Mouse (Mus musculus): Measurements from ENCODE around the gene Sgca. TPM values are rescaled to one million over a fixed set of nuclear protein-coding genes. Genes with fewer than 3 reads are reported as not detected.
"Not testable (repeated sequence)": the region's sequence is repeated elsewhere in the genome, so short reads cannot be mapped to it uniquely, and the experiment has no call there.

The Sgca gene
- polyA plus RNA-seq, 1 experiment from 2014 or later = 0.26 TPM

GRCm38 (mm10) chr11:94978178-94978915, 2.2 kb upstream of the Sgca start:
- Histone ChIP-seq H3K4me3 (ENCODE audit: low read length) (peak overlapping the region; percentile 30; the same call in 1 of the 2 replicates), H3K4me1 (ENCODE audit: control insufficient read depth, insufficient read depth, low read length) (peaks cover 3% of the 10 kb centered on the region; the same call in 1 of the 2 replicates)

GRCm38 (mm10) chr11:94974951-94975350, 1.2 kb downstream of the Sgca start:
- H3K4me3 ChIP-seq (ENCODE audit: low read length) = no peak overlapping the region
- 66% methylated on average over 2 of the region's 2 CpGs for WGBS
- no peak for ATAC-seq

More at GRCm38 (mm10) chr11:94978178-94978915, 2.2 kb upstream of the Sgca start:
- H3K27ac ChIP-seq (ENCODE audit: low read length) = no peak overlapping the region
- H3K4me2 ChIP-seq (ENCODE audit: low read depth, low read length) = peak overlapping the region; percentile 19; the same call in 1 of the 2 replicates
- H3K27me3 ChIP-seq (replicated peaks; ENCODE audit: control insufficient read depth, insufficient read depth, low read length) = no peaks in the 10 kb centered on the region
- ATAC-seq = peak; percentile 34; the same call in 1 of the 2 replicates
- H3K36me3 ChIP-seq (ENCODE audit: control insufficient read depth, insufficient read depth, low read length) = no peaks in the 10 kb centered on the region
- 0 out of 2 replicates have a peak overlapping the region, but pooled peaks have one; percentile 19 for H3K9ac ChIP-seq (ENCODE audit: low read depth, low read length)
- H3K9me3 ChIP-seq (ENCODE audit: control insufficient read depth, low read length) = no peaks in the 10 kb centered on the region
- 41% methylated on average over 9 of the region's 9 CpGs for WGBS

GRCm38 (mm10) chr11:94973313-94973712, 2.8 kb downstream of the Sgca start:
- no peaks in the 10 kb centered on the region for H3K9me3 ChIP-seq (ENCODE audit: control insufficient read depth, low read length)
- no peak overlapping the region for H3K4me2 ChIP-seq (ENCODE audit: low read depth, low read length)
- no peak overlapping the region for H3K27ac ChIP-seq (ENCODE audit: low read length)
- H3K36me3 ChIP-seq (ENCODE audit: control insufficient read depth, insufficient read depth, low read length) = no peaks in the 10 kb centered on the region
- H3K9ac ChIP-seq (ENCODE audit: low read depth, low read length) = no peak overlapping the region
- 51% methylated on average over 4 of the region's 4 CpGs for WGBS
- H3K27me3 ChIP-seq (replicated peaks; ENCODE audit: control insufficient read depth, insufficient read depth, low read length) = no peaks in the 10 kb centered on the region; the same call in 1 of the 2 replicates
- no peaks in the 10 kb centered on the region for H3K4me1 ChIP-seq (ENCODE audit: control insufficient read depth, insufficient read depth, low read length)
- ATAC-seq = no peak
- H3K4me3 ChIP-seq (ENCODE audit: low read length) = no peak overlapping the region

More at GRCm38 (mm10) chr11:94974951-94975350, 1.2 kb downstream of the Sgca start:
- H3K4me2 ChIP-seq (ENCODE audit: low read depth, low read length) = no peak overlapping the region
- H3K36me3 ChIP-seq (ENCODE audit: control insufficient read depth, insufficient read depth, low read length) = no peaks in the 10 kb centered on the region
- H3K4me1 ChIP-seq (ENCODE audit: control insufficient read depth, insufficient read depth, low read length) = peaks cover 3% of the 10 kb centered on the region; the same call in 1 of the 2 replicates
- H3K9me3 ChIP-seq (ENCODE audit: control insufficient read depth, low read length) = no peaks in the 10 kb centered on the region
- no peak overlapping the region for H3K9ac ChIP-seq (ENCODE audit: low read depth, low read length)
- H3K27ac ChIP-seq (ENCODE audit: low read length) = no peak overlapping the region
- H3K27me3 ChIP-seq (replicated peaks; ENCODE audit: control insufficient read depth, insufficient read depth, low read length) = no peaks in the 10 kb centered on the region; the same call in 1 of the 2 replicates

- WGBS = 68% methylated on average over 5 of the region's 5 CpGs
- no peaks in the 10 kb centered on the region for H3K4me1 ChIP-seq (ENCODE audit: control insufficient read depth, insufficient read depth, low read length)
- H3K27me3 ChIP-seq (replicated peaks; ENCODE audit: control insufficient read depth, insufficient read depth, low read length) = no peaks in the 10 kb centered on the region; the same call in 1 of the 2 replicates
- ATAC-seq = no peak
- no peaks in the 10 kb centered on the region for H3K36me3 ChIP-seq (ENCODE audit: control insufficient read depth, insufficient read depth, low read length)
- no peak overlapping the region for H3K4me2 ChIP-seq (ENCODE audit: low read depth, low read length)
- H3K4me3 ChIP-seq (ENCODE audit: low read length) = no peak overlapping the region
- H3K9me3 ChIP-seq (ENCODE audit: control insufficient read depth, low read length) = no peaks in the 10 kb centered on the region
- no peak overlapping the region for H3K9ac ChIP-seq (ENCODE audit: low read depth, low read length)
- H3K27ac ChIP-seq (ENCODE audit: low read length) = no peak overlapping the region
Measured at GRCm38 (mm10) chr11:94972887-94973286, 3.2 kb downstream of the Sgca start.

GRCm38 (mm10) chr11:94971895-94972615, 4.1 kb downstream of the Sgca start:
- Histone ChIP-seq H3K27me3 (replicated peaks; ENCODE audit: control insufficient read depth, insufficient read depth, low read length) (no peaks in the 10 kb centered on the region; the same call in 1 of the 2 replicates), H3K4me1 (ENCODE audit: control insufficient read depth, insufficient read depth, low read length) (no peaks in the 10 kb centered on the region), H3K4me2 (ENCODE audit: low read depth, low read length) (no peak overlapping the region), H3K36me3 (ENCODE audit: control insufficient read depth, insufficient read depth, low read length) (no peaks in the 10 kb centered on the region), H3K27ac (ENCODE audit: low read length) (no peak overlapping the region), H3K9me3 (ENCODE audit: control insufficient read depth, low read length) (no peaks in the 10 kb centered on the region), H3K4me3 (ENCODE audit: low read length) (no peak overlapping the region), H3K9ac (ENCODE audit: low read depth, low read length) (no peak overlapping the region)
- 65% methylated on average over 16 of the region's 16 CpGs for WGBS
- ATAC-seq = no peak

- Histone ChIP-seq H3K27ac (ENCODE audit: low read length) (no peak overlapping the region), H3K4me1 (ENCODE audit: control insufficient read depth, insufficient read depth, low read length) (no peaks in the 10 kb centered on the region), H3K4me3 (ENCODE audit: low read length) (no peak overlapping the region), H3K9ac (ENCODE audit: low read depth, low read length) (no peak overlapping the region), H3K36me3 (ENCODE audit: control insufficient read depth, insufficient read depth, low read length) (no peaks in the 10 kb centered on the region), H3K9me3 (ENCODE audit: control insufficient read depth, low read length) (no peaks in the 10 kb centered on the region), H3K27me3 (replicated peaks; ENCODE audit: control insufficient read depth, insufficient read depth, low read length) (no peaks in the 10 kb centered on the region; the same call in 1 of the 2 replicates), H3K4me2 (ENCODE audit: low read depth, low read length) (no peak overlapping the region)
- 56% methylated on average over 15 of the region's 15 CpGs for WGBS
- peak; percentile 37; the same call in 1 of the 2 replicates for ATAC-seq
Measured at GRCm38 (mm10) chr11:94970210-94970943, 5.8 kb downstream of the Sgca start.

- H3K4me1 ChIP-seq (ENCODE audit: control insufficient read depth, insufficient read depth, low read length); ATAC-seq; H3K4me2 ChIP-seq (ENCODE audit: low read depth, low read length); H3K27me3 ChIP-seq (replicated peaks; ENCODE audit: control insufficient read depth, insufficient read depth, low read length); H3K9ac ChIP-seq (ENCODE audit: low read depth, low read length); H3K9me3 ChIP-seq (ENCODE audit: control insufficient read depth, low read length); H3K27ac ChIP-seq (ENCODE audit: low read length); H3K4me3 ChIP-seq (ENCODE audit: low read length); H3K36me3 ChIP-seq (ENCODE audit: control insufficient read depth, insufficient read depth, low read length): not testable (repeated sequence)
- WGBS = 89% methylated on average over 4 of the region's 4 CpGs
Measured at GRCm38 (mm10) chr11:94969709-94970108, 6.4 kb downstream of the Sgca start.

GRCm38 (mm10) chr11:94968187-94968586, 7.9 kb downstream of the Sgca start:
- Histone ChIP-seq H3K4me1 (ENCODE audit: control insufficient read depth, insufficient read depth, low read length) (no peaks in the 10 kb centered on the region), H3K4me3 (ENCODE audit: low read length) (no peak overlapping the region), H3K4me2 (ENCODE audit: low read depth, low read length) (no peak overlapping the region), H3K9ac (ENCODE audit: low read depth, low read length) (no peak overlapping the region), H3K36me3 (ENCODE audit: control insufficient read depth, insufficient read depth, low read length) (no peaks in the 10 kb centered on the region), H3K27ac (ENCODE audit: low read length) (no peak overlapping the region), H3K27me3 (replicated peaks; ENCODE audit: control insufficient read depth, insufficient read depth, low read length) (no peaks in the 10 kb centered on the region; the same call in 1 of the 2 replicates), H3K9me3 (ENCODE audit: control insufficient read depth, low read length) (no peaks in the 10 kb centered on the region)
- 78% methylated on average over 7 of the region's 7 CpGs for WGBS
- ATAC-seq = no peak

GRCm38 (mm10) chr11:94967419-94967818, 8.7 kb downstream of the Sgca start, which contains the start of gene Hils1:
Gene Hils1, plus strand, starts transcription at chr11:94967593.
- H3K9me3 ChIP-seq (ENCODE audit: control insufficient read depth, low read length) = no peaks in the 10 kb centered on the region
- H3K4me1 ChIP-seq (ENCODE audit: control insufficient read depth, insufficient read depth, low read length) = peaks cover 5% of the 10 kb centered on the region; the same call in 1 of the 2 replicates
- ATAC-seq = no peak
- 36% methylated on average over 4 of the region's 4 CpGs for WGBS
- no peaks in the 10 kb centered on the region; the same call in 1 of the 2 replicates for H3K27me3 ChIP-seq (replicated peaks; ENCODE audit: control insufficient read depth, insufficient read depth, low read length)
- H3K27ac ChIP-seq (ENCODE audit: low read length) = no peak within 1 kb of the TSS
- no peak within 1 kb of the TSS for H3K4me3 ChIP-seq (ENCODE audit: low read length)
- no peak within 1 kb of the TSS for H3K9ac ChIP-seq (ENCODE audit: low read depth, low read length)
- no peak within 1 kb of the TSS for H3K4me2 ChIP-seq (ENCODE audit: low read depth, low read length)
- H3K36me3 ChIP-seq (ENCODE audit: control insufficient read depth, insufficient read depth, low read length) = no peaks in the 10 kb centered on the region

Measured in intestine, embryonic 16.5 days (tissue).